Mouse (Mus musculus) adrenal gland, postnatal 10 days (tissue): ENCODE data around the gene Erbb3. TPM values are rescaled to one million over a fixed set of nuclear protein-coding genes. Genes with fewer than 3 reads are reported as not detected.
"Not testable (repeated sequence)": the region's sequence is repeated elsewhere in the genome, so short reads cannot be mapped to it uniquely, and the experiment has no call there.

ENCODE experiments used
- DNase-seq: peaks from one replicate; pipeline ENCODE4 v3.0.0; 2021; ENCODE audit warnings: mixed read lengths
- long read RNA-seq, 2 experiments: library from polyadenylated mRNA; stranded (forward); transcript quantifications; one replicate each; pipeline ENCODE4 v2.0.0; 2021
- total RNA-seq, 2 experiments: library from RNA; stranded (reverse); gene quantifications; 2 replicates each; pipeline ENCODE4 v1.2.3; 2021

Erbb3 gene
- 10 to 100 TPM in 1 of 2 experiments, 1 to 10 TPM in 1; 10.0 to 11.1 TPM for total RNA-seq
- long read RNA-seq, experiment 1, full-length matches to known transcripts = 1 of 6 reads
- long read RNA-seq, experiment 1, partial matches to known transcripts = 2 of 6 reads
- long read RNA-seq, experiment 1, other reads (novel, unspliced or antisense) = 3 of 6 reads
- long read RNA-seq, experiment 2, partial matches to known transcripts = 1 of 1 reads
- long read RNA-seq, experiment 2, other reads (novel, unspliced or antisense) = 0 of 1 reads

GRCm38 (mm10) chr10:128589464-128590192, at the start of gene Erbb3:
Gene Erbb3, minus strand, starts transcription at chr10:128589652.
- peak; percentile 64 for DNase-seq

GRCm38 (mm10) chr10:128637011-128637410, 47.6 kb upstream of the Erbb3 start:
- no peak for DNase-seq

GRCm38 (mm10) chr10:128636561-128636960, 47.1 kb upstream of the Erbb3 start:
- DNase-seq = no peak

GRCm38 (mm10) chr10:128635697-128636096, 46.2 kb upstream of the Erbb3 start:
- DNase-seq = no peak

- no peak for DNase-seq
These were observed 42.1 kb upstream of the Erbb3 start for GRCm38 (mm10) chr10:128631571-128631970.

- not testable (repeated sequence) for DNase-seq
These were observed 40.9 kb upstream of the Erbb3 start for GRCm38 (mm10) chr10:128630306-128630705.

GRCm38 (mm10) chr10:128629746-128630145, 40.3 kb upstream of the Erbb3 start:
- DNase-seq = no peak

- DNase-seq = no peak
These were observed 38.2 kb upstream of the Erbb3 start for GRCm38 (mm10) chr10:128627398-128628317.

- DNase-seq = peak; percentile 91
These were observed 37.2 kb upstream of the Erbb3 start, which contains the start of gene Rps26 for GRCm38 (mm10) chr10:128626311-128627310. Gene Rps26, minus strand, starts transcription at chr10:128626747.

GRCm38 (mm10) chr10:128625287-128625894, 35.9 kb upstream of the Erbb3 start:
- no peak for DNase-seq

GRCm38 (mm10) chr10:128623106-128623613, 33.7 kb upstream of the Erbb3 start:
- DNase-seq = not testable (repeated sequence)

- DNase-seq = no peak
These were observed 33.2 kb upstream of the Erbb3 start for GRCm38 (mm10) chr10:128622702-128623101.

- no peak for DNase-seq
These were observed 32.6 kb upstream of the Erbb3 start for GRCm38 (mm10) chr10:128621986-128622520.

GRCm38 (mm10) chr10:128620241-128620640, 30.8 kb upstream of the Erbb3 start:
- no peak for DNase-seq

- DNase-seq = not testable (repeated sequence)
These were observed 29.7 kb upstream of the Erbb3 start for GRCm38 (mm10) chr10:128619148-128619547.

GRCm38 (mm10) chr10:128618570-128618969, 29.1 kb upstream of the Erbb3 start:
- no peak for DNase-seq

GRCm38 (mm10) chr10:128615798-128616448, 26.5 kb upstream of the Erbb3 start:
- not testable (repeated sequence) for DNase-seq

GRCm38 (mm10) chr10:128614934-128615333, 25.5 kb upstream of the Erbb3 start:
- no peak for DNase-seq

GRCm38 (mm10) chr10:128613820-128614219, 24.4 kb upstream of the Erbb3 start:
- DNase-seq = not testable (repeated sequence)

GRCm38 (mm10) chr10:128613154-128613440, 23.6 kb upstream of the Erbb3 start:
- DNase-seq = no peak
